Mouse (Mus musculus): ENCODE measurements at regions not wholly inside any gene's neighbourhood (a gene's known extent, or its start where the extent isn't known, plus 50 kb on each side); places are given as distances from the start of the nearest gene placed in this dataset.

GRCm38 (mm10) chr4:12616665-12617064, 444.9 kb upstream of the Fam92a start:
- H3K27me3 ChIP-seq = no peaks in the 10 kb centered on the region
- no peak overlapping the region for H3K9ac ChIP-seq (replicated peaks)
- H3K4me3 ChIP-seq (replicated peaks) = no peak overlapping the region
- H3K27ac ChIP-seq = no peak overlapping the region
- H3K36me3 ChIP-seq = no peaks in the 10 kb centered on the region
- no peaks in the 10 kb centered on the region for H3K9me3 ChIP-seq
- WGBS = 85% methylated on average over 5 of the region's 5 CpGs
- H3K4me1 ChIP-seq (replicated peaks) = peaks cover 22% of the 10 kb centered on the region
- H3K4me2 ChIP-seq (replicated peaks) = no peak overlapping the region
- no peak for ATAC-seq

GRCm38 (mm10) chr4:12611511-12611910, 439.7 kb upstream of the Fam92a start:
- H3K27me3 ChIP-seq = no peaks in the 10 kb centered on the region
- no peak overlapping the region for H3K4me2 ChIP-seq (replicated peaks)
- no peaks in the 10 kb centered on the region for H3K9me3 ChIP-seq
- H3K4me1 ChIP-seq (replicated peaks) = 0 out of 2 replicates have a peak, but pooled peaks cover 8% of the 10 kb centered on the region
- H3K4me3 ChIP-seq (replicated peaks) = no peak overlapping the region
- ATAC-seq = no peak
- no peak overlapping the region for H3K27ac ChIP-seq
- H3K9ac ChIP-seq (replicated peaks) = no peak overlapping the region
- WGBS = 66% methylated on average over 5 of the region's 5 CpGs
- H3K36me3 ChIP-seq = no peaks in the 10 kb centered on the region

GRCm38 (mm10) chr4:12601165-12601919, 429.5 kb upstream of the Fam92a start:
- peak; percentile 60; the same call in 1 of the 2 replicates for ATAC-seq

GRCm38 (mm10) chr4:12595801-12596515, 424.1 kb upstream of the Fam92a start:
- H3K4me2 ChIP-seq (replicated peaks) = no peak overlapping the region
- no peak overlapping the region for H3K4me3 ChIP-seq (replicated peaks)
- H3K9ac ChIP-seq (replicated peaks) = no peak overlapping the region
- 68% methylated on average over 10 of the region's 10 CpGs for WGBS
- H3K9me3 ChIP-seq = no peaks in the 10 kb centered on the region
- no peaks in the 10 kb centered on the region for H3K4me1 ChIP-seq (replicated peaks)
- no peak overlapping the region for H3K27ac ChIP-seq
- no peak for ATAC-seq
- no peaks in the 10 kb centered on the region for H3K27me3 ChIP-seq
- no peaks in the 10 kb centered on the region for H3K36me3 ChIP-seq

More at GRCm38 (mm10) chr4:12601165-12601919, 429.5 kb upstream of the Fam92a start:
- WGBS = 59% methylated on average over 15 of the region's 15 CpGs
- H3K36me3 ChIP-seq = no peaks in the 10 kb centered on the region
- no peak overlapping the region for H3K9ac ChIP-seq (replicated peaks)
- no peak overlapping the region for H3K27ac ChIP-seq
- H3K4me1 ChIP-seq (replicated peaks) = no peaks in the 10 kb centered on the region
- H3K4me3 ChIP-seq (replicated peaks) = no peak overlapping the region
- H3K27me3 ChIP-seq = no peaks in the 10 kb centered on the region
- H3K4me2 ChIP-seq (replicated peaks) = no peak overlapping the region
- H3K9me3 ChIP-seq = no peaks in the 10 kb centered on the region

- no peak for ATAC-seq
- no peak overlapping the region for H3K27ac ChIP-seq
- H3K4me1 ChIP-seq (replicated peaks) = no peaks in the 10 kb centered on the region
- H3K9me3 ChIP-seq = no peaks in the 10 kb centered on the region
- no peak overlapping the region for H3K9ac ChIP-seq (replicated peaks)
- H3K4me2 ChIP-seq (replicated peaks) = no peak overlapping the region
- WGBS = 67% methylated on average over 3 of the region's 3 CpGs
- H3K4me3 ChIP-seq (replicated peaks) = no peak overlapping the region
- H3K27me3 ChIP-seq = no peaks in the 10 kb centered on the region
- no peaks in the 10 kb centered on the region for H3K36me3 ChIP-seq
Observed at GRCm38 (mm10) chr4:12592973-12593372, 421.2 kb upstream of the Fam92a start.

- Histone ChIP-seq H3K9me3 (no peaks in the 10 kb centered on the region), H3K4me1 (replicated peaks) (0 out of 2 replicates have a peak, but pooled peaks cover 3% of the 10 kb centered on the region), H3K4me2 (replicated peaks) (no peak overlapping the region), H3K4me3 (replicated peaks) (no peak overlapping the region), H3K9ac (replicated peaks) (no peak overlapping the region), H3K27me3 (no peaks in the 10 kb centered on the region), H3K27ac (0 out of 2 replicates have a peak overlapping the region, but pooled peaks have one; percentile 31), H3K36me3 (no peaks in the 10 kb centered on the region)
- WGBS = 68% methylated on average over 4 of the region's 4 CpGs
- ATAC-seq = peak; percentile 77; the same call in 1 of the 2 replicates
Observed at GRCm38 (mm10) chr4:12578102-12578501, 406.3 kb upstream of the Fam92a start.

- no peak overlapping the region for H3K27ac ChIP-seq
- peaks cover 8% of the 10 kb centered on the region for H3K4me1 ChIP-seq (replicated peaks)
- no peak for ATAC-seq
- H3K27me3 ChIP-seq = no peaks in the 10 kb centered on the region
- no peak overlapping the region for H3K9ac ChIP-seq (replicated peaks)
- H3K36me3 ChIP-seq = no peaks in the 10 kb centered on the region
- no peak overlapping the region for H3K4me2 ChIP-seq (replicated peaks)
- H3K9me3 ChIP-seq = no peaks in the 10 kb centered on the region
- H3K4me3 ChIP-seq (replicated peaks) = no peak overlapping the region
Observed at GRCm38 (mm10) chr4:12571881-12572280, 400.1 kb upstream of the Fam92a start.

- Histone ChIP-seq H3K9ac (replicated peaks) (no peak overlapping the region), H3K4me3 (replicated peaks) (no peak overlapping the region), H3K36me3 (no peaks in the 10 kb centered on the region), H3K9me3 (no peaks in the 10 kb centered on the region), H3K27ac (no peak overlapping the region), H3K4me1 (replicated peaks) (peaks cover 8% of the 10 kb centered on the region), H3K27me3 (no peaks in the 10 kb centered on the region), H3K4me2 (replicated peaks) (no peak overlapping the region)
- 87% methylated on average over 7 of the region's 7 CpGs for WGBS
- no peak for ATAC-seq
Observed at GRCm38 (mm10) chr4:12570689-12571088, 398.9 kb upstream of the Fam92a start.

- Histone ChIP-seq H3K9ac (replicated peaks) (no peak overlapping the region), H3K36me3 (no peaks in the 10 kb centered on the region), H3K4me3 (replicated peaks) (no peak overlapping the region), H3K27ac (no peak overlapping the region), H3K27me3 (no peaks in the 10 kb centered on the region), H3K9me3 (no peaks in the 10 kb centered on the region), H3K4me1 (replicated peaks) (peaks cover 11% of the 10 kb centered on the region), H3K4me2 (replicated peaks) (peak overlapping the region; percentile 27; the same call in 1 of the 2 replicates)
- 6% methylated on average over 5 of the region's 5 CpGs for WGBS
- 0 out of 2 replicates have a peak, but pooled peaks have one; percentile 62 for ATAC-seq
Observed at GRCm38 (mm10) chr4:12567643-12568042, 395.8 kb upstream of the Fam92a start.

GRCm38 (mm10) chr4:12563016-12563415, 391.2 kb upstream of the Fam92a start:
- no peaks in the 10 kb centered on the region for H3K9me3 ChIP-seq
- H3K4me1 ChIP-seq (replicated peaks) = peaks cover 21% of the 10 kb centered on the region
- no peak overlapping the region for H3K4me3 ChIP-seq (replicated peaks)
- H3K9ac ChIP-seq (replicated peaks) = no peak overlapping the region
- no peaks in the 10 kb centered on the region for H3K36me3 ChIP-seq
- WGBS = 52% methylated on average over 1 of the region's 1 CpGs
- H3K4me2 ChIP-seq (replicated peaks) = no peak overlapping the region
- ATAC-seq = no peak
- no peaks in the 10 kb centered on the region for H3K27me3 ChIP-seq
- no peak overlapping the region for H3K27ac ChIP-seq

GRCm38 (mm10) chr4:12560546-12560945, 388.7 kb upstream of the Fam92a start:
- H3K9ac ChIP-seq (replicated peaks) = no peak overlapping the region
- no peaks in the 10 kb centered on the region for H3K27me3 ChIP-seq
- ATAC-seq = 0 out of 2 replicates have a peak, but pooled peaks have one; percentile 45
- no peak overlapping the region for H3K27ac ChIP-seq
- WGBS = 54% methylated on average over 3 of the region's 3 CpGs
- no peak overlapping the region for H3K4me3 ChIP-seq (replicated peaks)
- no peaks in the 10 kb centered on the region for H3K36me3 ChIP-seq
- H3K4me2 ChIP-seq (replicated peaks) = no peak overlapping the region
- H3K9me3 ChIP-seq = no peaks in the 10 kb centered on the region
- H3K4me1 ChIP-seq (replicated peaks) = peaks cover 15% of the 10 kb centered on the region

GRCm38 (mm10) chr4:12560015-12560414, 388.2 kb upstream of the Fam92a start:
- peaks cover 15% of the 10 kb centered on the region for H3K4me1 ChIP-seq (replicated peaks)
- no peak overlapping the region for H3K4me3 ChIP-seq (replicated peaks)
- H3K36me3 ChIP-seq = no peaks in the 10 kb centered on the region
- H3K9ac ChIP-seq (replicated peaks) = no peak overlapping the region
- no peak overlapping the region for H3K4me2 ChIP-seq (replicated peaks)
- no peak for ATAC-seq
- no peak overlapping the region for H3K27ac ChIP-seq
- no peaks in the 10 kb centered on the region for H3K9me3 ChIP-seq
- H3K27me3 ChIP-seq = no peaks in the 10 kb centered on the region
- WGBS = 72% methylated on average over 4 of the region's 4 CpGs

Data from midbrain, embryonic 13.5 days (tissue).